Mouse (Mus musculus) cerebellum, adult 2 months (tissue): ENCODE measurements at regions not wholly inside any gene's neighbourhood (a gene's known extent, or its start where the extent isn't known, plus 50 kb on each side); places are given as distances from the start of the nearest gene placed in this dataset.

Experiments
- CTCF ChIP-seq: fragments of 200-500 bp; IDR thresholded peaks from 2 replicates; pipeline ENCODE4 v1.5.1; 2011; ENCODE audit warnings: low read depth, mild to moderate bottlenecking, control low read depth, low read length, moderate library complexity, borderline replicate concordance; ENCODE audit not compliant: insufficient read depth
- POLR2A ChIP-seq: fragments of 200-500 bp; IDR thresholded peaks from 2 replicates; pipeline ENCODE4 v1.6.1; 2011; ENCODE audit warnings: low read length, control low read depth, borderline replicate concordance; ENCODE audit not compliant: insufficient read depth

DNA sequence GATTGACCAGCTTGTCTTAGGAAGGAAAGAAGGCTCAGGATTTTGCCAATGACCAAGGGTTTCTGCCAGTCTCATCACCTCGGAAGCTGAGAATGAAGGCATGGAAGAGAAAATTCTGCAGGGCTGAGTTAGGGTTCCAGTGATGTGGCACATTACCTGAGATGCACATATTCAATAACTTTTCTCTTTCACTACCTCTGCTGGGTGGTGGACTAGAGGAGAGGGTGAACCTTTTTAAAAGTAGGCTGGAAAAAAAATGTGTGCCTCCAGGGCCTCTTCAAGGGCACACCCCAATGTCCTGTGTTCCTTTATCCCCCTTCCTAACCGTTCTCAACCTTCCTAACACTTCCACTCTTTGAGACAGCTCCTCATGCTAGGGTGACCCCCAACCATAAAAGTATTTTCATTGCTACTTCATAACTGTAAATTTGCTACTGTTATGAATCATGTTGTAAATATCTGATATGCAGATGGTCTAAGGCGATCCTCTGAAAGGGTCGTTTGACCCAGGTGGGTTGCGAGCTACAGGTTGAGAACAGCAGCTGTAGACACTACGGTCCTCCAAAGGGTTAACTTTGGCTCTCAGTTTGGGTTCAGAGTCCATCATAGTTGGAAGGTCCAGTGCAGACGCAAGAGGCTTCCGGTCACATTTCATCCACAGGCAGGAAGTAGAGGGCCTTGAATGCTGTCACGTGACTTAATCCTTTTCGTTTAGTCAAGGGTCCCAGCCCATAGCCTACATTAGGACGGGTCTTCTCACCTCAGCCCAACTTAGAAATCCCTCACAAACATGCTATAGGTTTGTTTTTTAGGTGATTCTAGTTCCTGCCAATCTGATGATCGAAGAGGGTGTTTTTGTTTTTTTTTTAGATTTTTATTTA, 75.1 kb upstream of the Cpsf6 start:
- no peak for TF ChIP-seq POLR2A
- no peak for TF ChIP-seq CTCF
